Mouse (Mus musculus): ENCODE results near the gene 4921517D22Rik.
"Not testable (repeated sequence)": the region's sequence is repeated elsewhere in the genome, so short reads cannot be mapped to it uniquely, and the experiment has no call there.

Gene 4921517D22Rik

DNA sequence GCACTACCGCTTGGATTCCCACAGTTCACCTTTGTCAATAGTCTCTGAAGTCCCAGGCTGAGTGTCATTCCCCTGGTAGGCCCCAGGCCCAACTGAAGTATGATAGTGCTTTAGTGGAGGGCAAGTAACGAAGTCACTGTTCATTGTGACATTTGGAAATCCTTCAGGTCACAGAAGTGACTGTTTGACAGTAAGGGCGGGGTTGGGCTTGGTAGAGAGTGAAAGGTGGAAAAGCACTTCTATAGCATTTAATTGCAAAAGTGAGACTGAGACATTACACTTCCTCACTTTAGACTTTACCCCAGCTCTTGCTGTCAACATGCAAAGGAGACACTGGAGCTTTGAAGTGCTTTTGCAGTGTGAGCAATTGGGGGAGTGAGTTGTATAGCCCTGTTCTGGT lies at the start of gene 4921517D22Rik:
Gene 4921517D22Rik, minus strand, starts transcription at position 101 of the 400 bp plus-strand sequence.
- DNase-seq (ENCODE audit: low read depth, low spot score), result no peak

- peak; percentile 12 for DNase-seq (ENCODE audit: low read depth, low spot score)
Observed at GRCm38 (mm10) chr13:59741697-59742096, 47.8 kb upstream of the 4921517D22Rik start.

DNA sequence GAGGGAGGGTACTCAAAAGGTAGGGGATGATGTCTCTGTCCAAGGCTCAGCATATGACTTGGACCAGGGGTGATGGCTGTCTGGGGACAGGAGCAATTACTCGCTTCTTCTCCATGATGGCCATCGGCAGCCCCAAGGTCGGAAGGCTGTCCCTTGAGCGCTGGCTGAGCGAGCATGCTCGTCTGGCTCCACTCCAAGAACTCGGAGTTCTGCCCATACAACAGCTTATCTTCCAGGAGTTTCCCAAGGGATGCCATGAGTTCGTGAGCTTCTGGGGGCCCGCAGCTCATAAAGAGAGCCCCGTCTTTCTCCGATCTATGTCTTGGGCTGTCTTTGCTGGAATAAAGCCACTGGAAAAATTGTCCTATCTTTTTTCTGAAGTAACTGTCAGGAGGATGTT lies 47.2 kb upstream of the 4921517D22Rik start:
- DNase-seq (ENCODE audit: low read depth, low spot score), result no peak

DNA sequence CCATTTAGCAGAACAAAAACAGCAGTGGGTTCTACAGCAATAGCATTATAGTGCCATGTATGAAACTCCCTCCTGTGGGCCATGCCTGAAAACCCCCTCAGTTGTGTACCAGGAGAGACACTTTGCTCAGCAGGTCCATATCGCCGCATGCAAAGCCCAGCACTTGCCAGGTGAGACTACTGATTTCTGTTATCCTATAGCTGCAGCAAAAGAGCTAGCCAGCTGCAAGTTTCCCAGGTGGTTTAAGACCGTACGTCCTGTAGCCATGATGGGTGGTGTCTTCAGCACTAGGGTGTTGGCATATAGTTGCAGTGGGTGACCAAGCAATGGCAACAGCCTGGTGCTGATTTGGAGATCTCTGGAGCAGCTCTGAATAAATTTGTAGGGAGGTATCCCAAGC lies 45.5 kb upstream of the 4921517D22Rik start:
- DNase-seq (ENCODE audit: low read depth, low spot score), result no peak

DNA sequence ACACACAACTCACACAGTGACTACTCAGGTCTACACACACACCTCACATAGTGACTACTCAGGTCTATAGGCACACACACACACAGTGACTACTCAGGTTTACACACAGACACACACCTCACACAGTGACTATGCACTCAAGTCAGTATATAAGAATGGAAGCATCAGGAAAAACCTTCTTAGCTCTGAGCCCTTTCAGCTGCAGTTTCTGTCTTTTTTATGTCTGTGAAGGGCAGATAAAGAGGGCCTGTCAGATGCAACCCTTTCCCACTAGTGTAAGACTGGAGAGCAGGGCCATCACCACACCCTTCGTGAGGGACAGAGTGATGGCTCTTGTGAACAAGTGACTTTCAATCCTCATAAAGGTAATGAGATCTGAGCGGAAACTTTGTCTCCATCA lies 44.5 kb upstream of the 4921517D22Rik start:
- no peak for DNase-seq (ENCODE audit: low read depth, low spot score)

- DNase-seq (ENCODE audit: low read depth, low spot score), result peak; percentile 20
Observed at GRCm38 (mm10) chr13:59735190-59735589, 41.3 kb upstream of the 4921517D22Rik start.

GRCm38 (mm10) chr13:59734347-59734746 lies 40.4 kb upstream of the 4921517D22Rik start:
- DNase-seq (ENCODE audit: low read depth, low spot score), result not testable (repeated sequence)

- DNase-seq (ENCODE audit: low read depth, low spot score), result no peak
Observed at GRCm38 (mm10) chr13:59733936-59734335, 40.0 kb upstream of the 4921517D22Rik start.

- no peak for DNase-seq (ENCODE audit: low read depth, low spot score)
Observed at GRCm38 (mm10) chr13:59731652-59732051, 37.7 kb upstream of the 4921517D22Rik start, which contains the start of gene Spata31d1d. TSS of gene Spata31d1d (minus strand) at chr13:59731752.

DNA sequence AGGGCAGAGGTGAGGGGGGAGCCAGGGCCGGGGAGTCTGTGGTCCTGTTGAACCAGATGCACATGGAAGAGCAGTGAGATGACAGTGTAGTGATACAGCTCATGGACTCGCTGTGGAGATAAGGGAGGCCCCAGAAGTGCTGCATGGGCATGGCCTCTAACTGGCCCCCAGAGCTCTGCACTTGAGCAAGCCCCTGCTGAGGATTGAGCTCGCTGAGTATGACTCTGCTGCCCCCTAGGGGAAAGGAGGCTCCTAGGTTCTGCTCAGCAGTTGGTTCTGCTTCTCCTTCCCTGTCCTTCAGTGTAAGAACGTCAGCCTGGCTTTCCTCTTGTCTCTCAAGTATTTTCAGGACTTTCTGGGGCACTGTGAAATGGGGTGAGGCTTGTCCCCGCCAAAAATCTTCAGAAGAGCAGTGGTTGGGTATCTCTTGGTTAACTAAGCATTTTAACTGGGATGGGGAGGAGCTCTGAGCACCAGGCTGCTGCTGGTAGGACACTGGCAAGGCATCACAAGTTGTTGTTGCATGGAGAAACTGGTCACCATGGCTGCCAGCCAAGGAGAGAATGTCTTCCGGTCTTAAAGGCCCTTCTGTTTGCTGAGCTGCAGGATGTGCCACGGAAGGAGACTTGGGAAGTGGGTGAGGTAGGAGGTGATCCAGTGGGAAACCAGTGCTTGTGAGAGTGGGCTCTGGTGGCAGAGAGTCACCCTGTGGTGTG lies 34.6 kb upstream of the 4921517D22Rik start:
- peak; percentile 75 for DNase-seq (ENCODE audit: low read depth, low spot score)

DNA sequence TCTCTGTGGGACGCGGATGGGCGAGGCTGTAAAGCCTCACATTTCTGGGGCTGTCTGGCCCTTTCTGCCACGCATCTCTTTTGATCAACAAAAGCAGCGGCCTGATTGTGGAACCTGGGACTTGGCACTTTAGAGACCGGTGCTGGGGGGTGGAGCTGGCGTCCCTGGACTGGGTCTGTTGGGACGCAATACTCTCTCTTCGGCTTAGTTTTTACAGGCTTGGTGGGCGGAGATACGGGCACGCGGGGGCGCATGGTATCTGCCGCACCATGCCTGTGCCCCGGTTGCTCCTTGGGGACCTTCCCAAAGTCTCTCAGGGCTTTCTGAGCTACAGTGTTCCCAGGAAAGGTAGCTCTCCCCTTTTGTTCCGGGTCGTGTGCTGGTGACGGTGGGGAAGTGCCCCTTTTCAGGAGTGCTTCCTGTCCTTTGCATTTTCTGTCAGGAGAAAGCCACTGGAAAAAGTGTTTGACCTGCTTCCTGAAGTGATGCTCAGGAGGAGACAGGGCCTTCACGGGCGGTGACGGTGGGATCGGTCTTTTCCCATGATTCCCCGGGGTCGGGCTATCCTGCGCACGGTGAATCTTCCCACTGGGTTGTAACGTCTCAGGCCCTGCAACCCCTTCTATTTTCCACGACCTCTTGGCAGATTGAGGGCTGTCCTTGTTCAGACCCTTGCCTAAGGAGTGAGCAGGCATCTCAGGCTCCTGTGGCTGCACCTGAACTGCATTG lies 32.4 kb upstream of the 4921517D22Rik start:
- DNase-seq (ENCODE audit: low read depth, low spot score), result no peak

GRCm38 (mm10) chr13:59722089-59722488 lies 28.2 kb upstream of the 4921517D22Rik start:
- not testable (repeated sequence) for DNase-seq (ENCODE audit: low read depth, low spot score)

DNA sequence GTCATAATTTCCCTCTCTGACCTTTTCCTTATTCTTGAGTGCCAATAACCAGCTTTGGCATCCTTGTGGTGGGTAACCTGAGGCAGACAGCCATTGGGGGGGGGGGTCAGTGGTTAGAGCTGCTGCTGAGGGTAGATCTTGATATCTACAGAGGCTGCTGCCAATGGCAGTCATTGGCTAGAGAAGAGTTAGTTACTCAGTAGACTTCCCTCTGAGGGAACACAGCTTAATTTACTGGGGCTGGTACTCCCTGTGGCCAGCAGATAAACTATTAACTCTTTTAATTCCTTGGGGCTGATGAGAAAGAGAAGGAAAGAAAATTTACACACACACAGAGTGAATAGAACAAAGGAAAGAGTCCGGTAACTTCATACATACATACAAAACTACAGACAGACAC lies 25.6 kb upstream of the 4921517D22Rik start:
- DNase-seq (ENCODE audit: low read depth, low spot score), result no peak

GRCm38 (mm10) chr13:59718857-59719440 lies 25.0 kb upstream of the 4921517D22Rik start:
- DNase-seq (ENCODE audit: low read depth, low spot score), result peak; percentile 24

DNA sequence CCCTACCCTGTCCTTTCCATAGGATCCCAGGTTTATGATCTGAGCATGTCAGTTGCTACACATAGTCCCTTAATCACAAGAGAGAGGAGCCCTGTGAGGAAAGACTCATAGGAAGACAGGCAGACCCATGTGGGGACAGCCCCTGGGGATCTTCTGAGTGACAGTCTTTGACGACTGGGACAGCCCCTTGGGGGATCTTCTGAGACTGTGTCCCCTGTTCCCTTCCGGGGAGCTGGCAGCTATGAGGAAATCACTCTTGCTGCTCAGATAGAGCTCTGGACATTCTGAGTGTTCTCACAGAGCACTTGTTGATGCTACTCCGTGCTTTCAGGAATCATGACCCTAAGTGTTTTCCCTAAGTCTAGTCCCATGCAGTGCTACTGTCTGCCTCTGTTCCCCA lies 19.8 kb upstream of the 4921517D22Rik start:
- peak; percentile 42 for DNase-seq (ENCODE audit: low read depth, low spot score)

- DNase-seq (ENCODE audit: low read depth, low spot score), result not testable (repeated sequence)
Observed at GRCm38 (mm10) chr13:59711984-59712383, 18.1 kb upstream of the 4921517D22Rik start, which contains the start of gene Spata31d1b. TSS of gene Spata31d1b (plus strand) at chr13:59712284.

- DNase-seq (ENCODE audit: low read depth, low spot score), result no peak
Observed at GRCm38 (mm10) chr13:59710230-59710629, 16.3 kb upstream of the 4921517D22Rik start, which contains the start of gene Spata31d1a. TSS of gene Spata31d1a (minus strand) at chr13:59710330.

DNA sequence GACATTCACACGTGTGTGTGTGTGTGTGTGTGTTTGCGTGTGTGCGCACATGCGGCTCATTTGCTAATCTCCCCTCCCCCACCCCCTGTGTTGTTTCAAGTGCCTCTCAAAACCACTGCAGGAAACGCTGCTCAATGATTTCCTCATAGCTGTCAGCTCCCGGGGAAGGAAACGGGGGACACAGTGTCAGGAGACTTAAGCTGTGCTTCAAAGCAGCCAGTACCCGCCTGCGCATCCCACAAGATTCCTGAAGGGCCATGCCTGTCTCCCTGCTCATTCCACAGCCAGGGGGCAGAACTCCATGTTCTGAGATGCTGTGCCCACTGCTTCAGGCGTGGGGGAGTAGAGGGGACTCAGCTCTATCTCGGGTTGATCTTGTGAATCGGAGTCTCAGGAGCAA lies 10.7 kb upstream of the 4921517D22Rik start:
- DNase-seq (ENCODE audit: low read depth, low spot score), result peak; percentile 80

- DNase-seq (ENCODE audit: low read depth, low spot score), result no peak
Observed at GRCm38 (mm10) chr13:59703514-59703913, 9.6 kb upstream of the 4921517D22Rik start.

DNA sequence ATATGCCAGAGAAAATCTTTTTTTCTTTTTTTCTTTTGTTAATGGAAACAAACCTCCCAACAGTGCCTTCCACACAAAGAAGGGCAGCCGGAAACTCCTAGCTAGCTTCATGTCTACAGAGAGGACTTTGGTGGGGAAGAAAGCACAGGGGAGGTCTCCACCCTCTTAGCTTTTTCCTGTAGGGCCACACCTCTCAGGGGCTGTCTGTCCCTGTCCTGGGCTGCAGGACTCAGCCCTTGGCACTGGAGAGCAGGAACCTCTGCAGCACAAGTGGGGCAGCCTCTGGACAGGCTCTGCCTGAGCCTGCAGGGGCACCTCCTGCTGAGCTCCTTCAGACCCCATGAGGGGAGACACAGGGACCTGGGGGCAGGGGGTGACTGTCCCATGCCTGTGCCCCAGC lies 6.2 kb upstream of the 4921517D22Rik start:
- DNase-seq (ENCODE audit: low read depth, low spot score), result not testable (repeated sequence)

GRCm38 (mm10) chr13:59699131-59699530 lies 5.2 kb upstream of the 4921517D22Rik start:
- no peak for DNase-seq (ENCODE audit: low read depth, low spot score)

GRCm38 (mm10) chr13:59695781-59696180 lies 1.9 kb upstream of the 4921517D22Rik start:
- peak; percentile 51 for DNase-seq (ENCODE audit: low read depth, low spot score)

Measured in CD4-positive helper T cell, adult 2 months (primary cell).